Mouse (Mus musculus) hematopoietic stem cell, adult 5-6 weeks (primary cell): ENCODE results near the gene Tedc1. TPM values are rescaled to one million over a fixed set of nuclear protein-coding genes. Genes with fewer than 3 reads are reported as not detected.

Experiments
- ATAC-seq, 2 experiments: fragments of 125-278 bp in 1 of 2; replicated peaks in 1 of 2; 2 replicates each; pipeline ENCODE4 v1.8.0; 2016 to 2017; ENCODE audit warnings: inconsistent platforms in 2 of 2, mild to moderate bottlenecking in 2 of 2, moderate number of reproducible peaks in 2 of 2, low read depth in 1 of 2, moderate TSS enrichment in 1 of 2; ENCODE audit not compliant: low FRiP score in 2 of 2, poor library complexity in 2 of 2, severe bottlenecking in 2 of 2, insufficient read depth in 1 of 2, low TSS enrichment in 1 of 2
- total RNA-seq: library from RNA; stranded (forward); fragments of 172-1452, 232-1000 nt; gene quantifications from 2 replicates; pipeline ENCODE4 v1.2.3, GENCODE M21; 2017

Tedc1 gene
- total RNA-seq: 8.8 and 18.8 TPM in 2 replicates

DNA sequence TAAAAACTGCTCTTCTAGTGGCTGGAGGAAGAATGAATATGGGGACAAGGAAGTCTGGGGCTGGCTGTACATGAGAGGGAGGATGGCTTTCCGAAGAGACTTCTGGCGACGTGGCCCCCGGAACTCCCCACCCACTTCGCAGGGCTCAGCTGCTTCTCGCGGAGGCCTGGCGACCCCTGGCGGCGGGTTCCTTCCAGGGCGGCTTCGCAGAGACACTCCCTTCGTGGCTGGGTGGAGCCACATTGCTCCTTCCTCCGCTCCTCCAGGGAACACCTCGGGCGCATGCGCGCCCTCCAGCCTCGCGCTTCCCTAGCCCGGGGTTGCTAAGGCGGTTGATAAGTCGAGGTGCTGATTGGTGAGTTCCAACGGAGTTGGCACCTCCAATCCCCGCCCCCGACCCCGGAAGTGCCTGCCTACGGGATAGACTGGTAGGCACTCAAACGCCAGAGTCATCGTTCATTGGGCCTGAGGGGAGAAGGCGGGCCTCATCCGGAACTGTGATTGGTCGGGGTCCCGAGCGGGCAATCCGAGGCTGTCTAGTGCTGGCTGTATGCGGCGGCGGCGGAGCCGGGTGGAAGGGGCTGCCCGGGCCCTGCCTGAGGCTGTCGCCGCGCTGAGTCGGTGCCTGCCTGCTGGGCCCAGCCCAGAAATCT lies at the start of gene Tedc1:
Tedc1 (plus strand) TSS at position 535 of the 653 bp plus-strand sequence.
- ATAC-seq: peak; percentile 88 to 91

DNA sequence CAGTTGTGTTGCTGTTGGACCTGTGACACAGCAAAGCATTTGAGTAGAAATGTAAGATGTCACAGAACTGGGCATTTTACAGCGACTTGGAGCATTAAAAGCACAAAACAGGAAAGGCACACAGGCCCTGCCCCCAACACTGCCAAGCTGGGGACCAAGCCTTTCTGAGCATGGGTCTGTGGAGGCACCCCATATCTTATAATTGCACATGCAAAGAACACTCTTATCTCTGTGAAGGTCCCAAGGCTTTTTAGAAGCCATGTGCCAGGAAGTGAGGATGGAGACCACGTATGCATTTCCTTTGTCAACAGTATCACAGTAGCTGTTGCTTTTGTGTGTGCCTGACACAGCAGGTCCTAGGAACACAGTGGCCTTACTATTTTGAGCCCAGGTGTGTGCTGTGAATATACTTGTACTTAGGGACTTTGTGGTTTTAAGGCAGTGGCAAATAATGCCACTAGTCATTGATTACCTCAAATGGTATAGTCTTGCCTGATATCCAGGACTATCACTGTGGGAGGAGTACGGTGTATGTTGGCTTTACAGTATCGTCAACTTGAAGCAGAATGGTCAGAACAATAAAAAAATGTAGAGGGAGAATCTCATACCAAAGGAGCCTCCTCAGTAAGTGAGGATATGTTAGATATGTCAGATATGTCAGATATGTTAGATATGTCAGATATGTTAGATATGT lies 48.6 kb upstream of the Tedc1 start:
- ATAC-seq: peak; percentile 44 to 55; a peak in 3 of 4 replicates

- no peak for ATAC-seq
These were observed 47.5 kb upstream of the Tedc1 start for GRCm38 (mm10) chr12:113108528-113109283.

DNA sequence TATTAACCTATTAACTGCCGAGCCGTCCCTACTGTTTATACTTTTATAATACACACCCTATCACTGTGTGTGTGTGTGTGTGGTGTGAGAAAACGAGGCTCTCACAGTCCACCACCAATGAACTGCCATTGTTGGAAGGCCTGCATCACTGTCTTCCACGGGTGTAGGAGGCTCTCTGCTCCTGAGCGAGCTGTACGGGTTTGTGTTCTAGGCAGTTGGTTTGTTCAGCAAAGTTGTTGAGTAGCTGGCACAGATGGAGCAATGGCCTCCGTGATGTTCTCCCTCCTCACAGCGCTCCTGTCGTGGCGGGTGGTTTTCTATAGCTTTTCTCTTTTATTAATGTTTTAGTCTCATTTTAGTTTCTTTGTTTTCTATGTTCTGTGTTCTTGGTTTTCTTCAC lies 46.4 kb upstream of the Tedc1 start:
- ATAC-seq: no peak

DNA sequence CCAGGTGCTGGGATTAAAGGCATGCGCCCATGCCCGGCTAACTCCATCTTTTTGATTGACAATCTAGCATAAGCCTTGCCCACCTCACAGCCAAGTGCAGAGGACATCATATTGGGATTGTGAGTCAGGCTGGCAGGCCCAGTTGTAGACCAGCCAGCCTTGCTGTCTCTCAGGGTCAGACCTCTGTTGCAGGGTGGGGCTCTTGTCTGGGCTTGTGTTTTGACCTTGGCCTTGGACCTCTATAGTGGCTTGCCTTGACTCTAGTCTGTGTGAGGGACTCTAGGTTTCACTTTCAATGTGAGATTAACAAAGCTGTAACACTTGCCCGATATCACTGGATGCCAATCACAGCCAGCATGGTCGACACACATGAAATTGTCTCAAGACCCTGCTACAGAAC lies 42.1 kb upstream of the Tedc1 start:
- no peak for ATAC-seq

GRCm38 (mm10) chr12:113114856-113115538 lies 41.2 kb upstream of the Tedc1 start:
- no peak for ATAC-seq

- ATAC-seq: peak; percentile 68 to 79
These were observed 36.5 kb upstream of the Tedc1 start for GRCm38 (mm10) chr12:113119516-113120410.

GRCm38 (mm10) chr12:113124726-113125125 lies 31.5 kb upstream of the Tedc1 start:
- no peak for ATAC-seq

DNA sequence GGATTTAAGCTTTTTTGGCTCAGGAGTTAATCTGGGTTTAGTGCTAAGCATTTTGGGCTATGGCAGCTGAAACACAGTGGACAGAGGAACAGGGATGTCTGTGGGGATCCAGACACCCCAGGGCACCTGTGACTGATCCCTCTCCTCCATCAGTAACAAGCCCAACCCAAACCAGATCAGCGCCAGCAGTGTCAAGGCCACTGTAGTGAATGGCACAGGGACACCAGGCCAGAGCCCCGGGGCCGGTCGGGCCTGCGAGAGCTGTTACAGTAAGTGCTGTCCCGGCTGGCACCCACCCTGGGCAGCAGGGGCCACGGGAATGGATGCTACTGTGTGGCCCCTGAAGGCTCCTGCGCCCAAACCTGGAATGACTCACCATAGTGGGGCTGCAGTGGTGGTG lies 25.5 kb upstream of the Tedc1 start:
- ATAC-seq: no peak

DNA sequence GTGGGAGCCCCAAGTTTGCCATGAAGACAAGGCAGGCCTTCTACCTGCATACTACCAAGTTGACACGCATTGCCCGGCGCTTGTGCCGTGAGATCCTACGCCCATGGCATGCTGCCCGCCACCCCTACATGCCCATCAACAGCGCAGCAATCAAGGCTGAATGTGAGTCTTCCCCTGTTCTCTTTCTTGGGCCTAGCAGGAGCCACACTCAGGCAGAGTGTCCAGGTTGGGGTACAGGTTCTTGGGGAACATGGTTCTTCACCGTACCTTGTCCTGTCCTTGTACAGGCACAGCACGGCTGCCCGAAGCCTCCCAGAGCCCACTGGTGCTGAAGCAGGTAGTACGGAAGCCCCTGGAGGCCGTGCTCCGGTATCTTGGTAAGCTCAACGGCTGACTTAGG lies 24.6 kb upstream of the Tedc1 start:
- no peak for ATAC-seq

DNA sequence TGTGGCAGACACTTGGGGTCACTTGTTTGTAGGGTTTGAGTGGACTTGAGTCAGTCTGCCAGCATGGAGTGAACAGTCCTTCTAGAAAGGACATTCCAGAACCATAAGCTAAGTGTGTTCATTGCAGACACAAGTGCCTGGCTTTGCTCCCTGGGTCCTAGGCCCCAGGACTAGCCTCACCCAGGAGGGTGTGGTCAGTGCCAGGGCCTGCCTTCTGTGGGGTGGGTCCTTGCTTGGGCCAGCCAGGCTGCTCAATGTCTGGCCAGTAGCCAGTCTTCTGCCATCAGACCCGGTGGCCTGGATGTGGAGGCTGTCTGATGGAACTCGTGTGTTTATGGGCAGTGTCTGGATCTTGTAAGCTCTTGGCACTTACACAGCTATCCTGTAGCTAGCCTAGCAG lies 23.7 kb upstream of the Tedc1 start:
- no peak for ATAC-seq

GRCm38 (mm10) chr12:113133260-113133659 lies 23.0 kb upstream of the Tedc1 start:
- ATAC-seq: no peak

- no peak for ATAC-seq
These were observed 22.3 kb upstream of the Tedc1 start for GRCm38 (mm10) chr12:113133861-113134403.

DNA sequence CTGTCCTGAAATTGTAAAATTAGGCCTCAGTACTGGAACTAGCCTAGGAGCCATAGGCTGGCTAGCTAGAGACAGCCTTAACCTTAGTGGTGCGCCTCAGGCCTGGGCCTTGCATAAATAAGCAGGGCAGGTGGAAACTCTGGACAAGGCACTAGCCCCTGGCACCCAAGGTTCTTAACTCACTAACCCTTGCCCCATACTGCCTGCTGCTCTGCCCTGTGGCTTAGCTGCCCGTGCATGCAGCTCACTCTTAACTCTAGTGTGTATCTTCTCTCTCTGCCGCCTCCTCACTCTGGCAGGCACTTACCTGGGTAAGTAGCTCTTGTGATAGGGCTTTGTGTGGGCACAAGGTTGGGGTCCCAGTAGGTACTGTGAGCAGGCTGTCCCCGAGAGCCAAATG lies 21.7 kb upstream of the Tedc1 start:
- no peak for ATAC-seq

DNA sequence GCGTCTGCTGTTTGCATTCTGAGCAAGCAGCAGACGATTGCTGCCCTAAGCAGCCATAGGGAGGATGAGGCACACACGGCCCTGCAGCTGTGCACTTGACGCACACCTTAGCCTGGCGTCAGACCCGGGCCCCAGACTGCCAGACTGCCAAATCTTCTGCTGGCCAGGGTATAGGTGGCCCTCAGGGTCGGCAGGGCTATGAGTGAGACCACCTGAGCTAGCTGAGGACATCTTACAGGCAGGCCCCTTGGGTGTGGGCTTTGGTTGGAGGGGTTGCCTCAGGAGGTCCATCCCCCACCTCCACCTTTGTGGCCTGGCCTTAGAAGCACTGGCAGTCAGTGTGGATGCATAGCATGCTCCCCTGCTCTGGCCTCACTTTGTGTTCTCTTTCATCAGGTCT lies 20.8 kb upstream of the Tedc1 start:
- no peak for ATAC-seq

DNA sequence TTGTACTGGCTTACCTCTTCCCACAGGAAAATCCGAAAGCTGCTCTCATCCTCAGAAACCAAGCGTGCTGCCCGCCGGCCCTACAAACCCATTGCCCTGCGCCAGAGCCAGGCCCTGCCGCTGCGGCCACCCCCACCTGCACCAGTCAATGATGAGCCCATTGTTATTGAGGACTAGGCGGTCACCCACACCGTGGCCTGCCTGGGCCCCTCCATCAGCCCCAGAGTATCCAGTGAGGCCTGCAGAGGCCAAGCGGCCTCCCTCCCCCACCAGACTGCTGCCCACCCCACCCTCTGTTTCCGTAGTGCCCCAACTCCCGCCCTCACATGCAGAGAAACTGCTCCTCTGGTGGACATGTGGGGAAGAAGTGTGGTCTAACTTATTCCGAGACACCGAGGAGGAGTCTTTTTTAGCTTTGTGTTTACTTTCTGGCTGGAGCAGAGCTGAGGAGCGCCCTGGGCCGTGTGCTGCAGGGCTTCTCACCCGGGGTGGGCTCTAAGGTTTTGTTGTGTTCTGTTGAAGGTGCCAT lies 19.7 kb upstream of the Tedc1 start:
- ATAC-seq: no peak
